Mouse (Mus musculus) layer of hippocampus, adult 9-11 months (tissue): ENCODE data around the gene Pcsk5.
"Not testable (repeated sequence)": the region's sequence is repeated elsewhere in the genome, so short reads cannot be mapped to it uniquely, and the experiment has no call there.

Experiments
- DNase-seq: peaks from one replicate; pipeline ENCODE4 v3.0.0; 2022

The Pcsk5 gene

DNA sequence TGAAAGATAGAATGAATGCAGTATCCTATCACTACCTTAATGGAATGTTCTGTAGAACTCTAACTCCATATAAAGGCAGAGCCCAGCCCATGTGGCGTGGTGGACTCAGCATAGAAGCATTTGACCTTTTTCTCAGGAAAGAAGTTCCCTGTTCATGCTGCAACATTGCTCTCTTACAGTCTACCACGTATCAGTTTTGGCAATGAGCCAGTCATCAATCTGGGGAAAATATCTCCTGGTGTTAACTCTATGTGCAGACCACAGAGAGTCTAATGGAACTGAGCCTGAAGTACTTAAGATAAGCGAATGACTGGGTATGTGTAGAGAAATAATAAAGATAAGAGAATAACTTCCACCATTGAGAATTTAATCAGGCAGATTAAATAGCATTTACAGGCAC lies 270.2 kb downstream of the Pcsk5 start:
- no peak for DNase-seq

DNA sequence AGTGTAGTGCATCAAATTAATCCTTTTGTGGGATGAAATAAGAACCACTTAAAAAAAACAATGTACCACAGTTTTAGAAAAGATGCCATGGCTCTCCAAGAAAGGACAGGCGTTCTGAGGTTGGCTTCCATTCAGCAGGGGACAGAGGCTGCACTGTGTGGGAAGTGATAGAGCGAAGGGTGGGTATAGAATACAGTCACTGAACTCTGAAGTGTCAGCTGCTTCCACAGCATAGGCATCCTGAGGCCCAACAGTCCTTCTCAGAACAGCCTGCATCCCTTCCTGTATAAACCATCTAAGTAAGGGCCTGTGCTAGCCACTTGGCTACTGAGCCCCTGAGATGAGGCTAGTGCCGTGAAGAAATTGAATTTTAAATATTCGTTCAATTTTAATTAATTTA lies 271.3 kb downstream of the Pcsk5 start:
- DNase-seq: no peak

DNA sequence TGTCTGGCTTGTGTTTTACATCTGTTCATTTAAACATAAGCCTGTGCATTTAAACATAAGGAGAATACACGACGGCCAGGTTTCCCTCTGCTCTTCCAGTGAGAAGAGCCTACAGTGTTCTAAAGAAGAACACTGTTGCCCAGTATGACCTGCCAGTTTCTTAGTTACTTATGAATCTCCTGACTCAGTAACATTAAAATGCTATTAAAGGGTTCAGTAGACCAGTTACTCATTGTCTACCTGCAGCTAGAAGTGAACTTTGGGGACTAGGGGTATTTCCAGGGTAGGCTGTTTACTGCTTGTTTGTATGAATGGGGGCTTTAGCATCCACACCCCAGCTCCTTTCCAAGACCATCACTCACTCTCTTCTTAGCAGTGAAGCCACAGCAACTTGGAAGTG lies 278.7 kb downstream of the Pcsk5 start:
- DNase-seq: no peak

DNA sequence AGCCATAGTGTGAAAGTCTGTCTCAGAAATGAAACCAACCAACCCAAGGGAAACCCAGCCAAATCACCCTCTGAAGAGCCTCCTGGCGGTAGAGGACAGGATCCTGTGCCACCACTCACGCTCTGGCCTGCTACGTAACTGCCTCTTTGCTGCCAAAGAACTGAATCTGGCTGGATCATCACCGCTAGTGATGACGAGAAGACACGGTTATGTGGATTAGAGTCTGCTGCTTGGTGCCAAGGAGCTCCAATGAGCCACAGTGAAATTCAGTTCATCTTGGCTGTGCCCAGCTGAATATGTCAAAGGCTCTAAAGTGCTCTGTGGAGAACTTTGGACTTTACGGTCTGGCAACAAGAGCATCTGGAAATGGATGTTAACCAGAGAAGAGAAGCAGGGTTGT lies 282.3 kb downstream of the Pcsk5 start:
- no peak for DNase-seq

DNA sequence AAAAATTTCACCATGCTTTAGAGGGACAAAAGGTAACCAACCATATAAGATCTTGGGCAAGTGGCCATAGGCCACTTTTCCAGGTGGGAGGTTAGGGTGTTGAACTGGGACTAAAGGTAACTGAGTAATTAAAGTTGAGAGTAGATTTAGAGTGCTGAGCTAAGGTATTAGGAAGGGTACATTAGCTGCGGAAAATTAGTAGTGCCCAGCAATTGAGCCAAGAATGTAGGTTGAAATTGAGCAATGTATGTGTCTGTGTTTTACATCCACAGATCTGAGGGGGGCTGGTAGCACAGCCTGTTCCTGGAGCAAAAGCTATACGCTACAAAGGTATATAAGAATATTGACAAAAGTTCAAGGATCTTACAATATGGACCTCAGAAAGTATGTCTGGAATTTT lies 282.9 kb downstream of the Pcsk5 start:
- no peak for DNase-seq

DNA sequence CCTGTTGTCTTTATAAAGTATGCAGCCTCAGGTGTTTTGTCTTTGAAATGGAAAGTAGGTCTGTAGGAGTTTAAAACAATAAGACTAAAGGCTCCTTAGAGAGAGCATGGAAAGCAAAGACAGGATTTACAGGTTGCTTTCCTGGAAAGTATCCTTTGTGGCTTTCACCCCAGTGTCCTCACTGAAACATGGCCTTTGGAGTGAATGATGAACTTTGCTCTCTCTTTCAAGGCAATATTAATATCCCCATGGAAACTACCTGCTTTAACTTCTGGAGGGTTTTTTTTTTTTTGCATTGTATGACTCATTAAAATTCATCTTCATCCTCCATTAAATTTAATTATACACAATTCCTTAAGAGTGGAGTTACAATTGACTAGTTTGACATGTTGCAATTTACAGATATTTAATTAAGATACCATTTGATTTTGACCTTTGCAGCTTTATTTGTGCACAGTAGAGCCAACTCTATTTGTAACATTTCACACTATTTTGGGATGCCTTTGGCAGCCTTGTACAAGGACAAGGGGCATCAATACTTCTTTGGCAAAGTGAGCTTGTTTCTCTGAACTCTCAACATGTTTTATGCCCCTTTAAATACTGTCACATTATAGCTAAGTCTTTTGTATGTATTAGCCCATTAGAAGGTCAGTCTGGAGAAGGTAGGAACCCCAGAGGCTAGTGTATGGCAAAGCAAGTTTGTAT lies 283.9 kb downstream of the Pcsk5 start:
- DNase-seq: no peak

DNA sequence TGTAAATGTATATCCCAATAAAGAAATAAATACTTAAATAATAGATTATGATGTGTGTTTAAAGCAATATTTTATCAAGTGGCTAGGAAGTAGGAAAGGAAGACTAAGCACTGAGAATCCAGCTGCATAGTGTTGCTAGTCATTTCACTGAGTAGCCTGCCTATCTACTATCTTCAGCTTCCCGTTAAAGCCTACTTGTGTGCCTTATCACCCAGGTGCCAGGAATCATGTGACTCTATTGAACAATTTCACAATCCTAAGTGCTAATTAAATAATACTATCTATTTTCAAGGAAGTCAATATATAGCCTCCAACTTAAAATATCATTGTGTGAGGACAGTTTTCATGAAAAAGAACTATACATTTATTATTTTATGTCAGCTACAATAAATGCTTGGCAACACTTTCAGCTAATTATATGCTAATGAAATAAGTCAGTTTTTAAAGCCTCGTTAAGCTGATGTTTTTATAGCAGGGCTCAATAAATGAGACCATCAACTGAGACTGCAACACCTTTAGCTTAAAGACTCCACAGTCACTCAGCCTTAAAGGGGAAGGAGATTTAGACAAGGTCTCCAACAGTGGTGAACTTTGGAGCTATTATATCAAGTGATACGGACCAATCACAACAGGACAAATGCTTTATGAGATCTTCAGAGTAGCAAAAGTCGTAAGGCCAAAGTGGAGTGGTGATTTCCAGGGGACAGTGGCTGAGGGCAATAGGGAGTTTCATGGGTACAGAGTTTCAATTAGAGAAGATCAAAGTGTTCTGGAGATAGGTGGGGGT lies 308.5 kb downstream of the Pcsk5 start:
- DNase-seq: no peak

DNA sequence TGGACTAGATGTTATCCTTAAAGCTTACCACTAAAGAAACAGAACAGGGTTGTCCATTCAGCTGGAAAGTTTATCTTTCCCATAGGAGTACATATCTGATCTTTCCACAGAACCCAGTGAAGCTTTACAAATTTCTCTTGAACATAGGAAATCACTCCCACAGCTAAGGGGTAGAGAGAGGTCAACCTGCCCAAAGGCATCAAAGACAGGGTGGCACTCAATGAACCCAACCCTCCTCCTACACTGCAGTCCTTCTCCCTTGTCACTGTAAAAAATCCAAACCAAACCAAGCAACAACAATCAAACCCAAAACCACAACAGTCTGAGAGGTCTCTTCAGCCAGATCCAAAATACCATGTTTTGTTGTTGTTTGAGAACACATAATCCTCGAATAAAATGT lies 311.9 kb downstream of the Pcsk5 start:
- no peak for DNase-seq

DNA sequence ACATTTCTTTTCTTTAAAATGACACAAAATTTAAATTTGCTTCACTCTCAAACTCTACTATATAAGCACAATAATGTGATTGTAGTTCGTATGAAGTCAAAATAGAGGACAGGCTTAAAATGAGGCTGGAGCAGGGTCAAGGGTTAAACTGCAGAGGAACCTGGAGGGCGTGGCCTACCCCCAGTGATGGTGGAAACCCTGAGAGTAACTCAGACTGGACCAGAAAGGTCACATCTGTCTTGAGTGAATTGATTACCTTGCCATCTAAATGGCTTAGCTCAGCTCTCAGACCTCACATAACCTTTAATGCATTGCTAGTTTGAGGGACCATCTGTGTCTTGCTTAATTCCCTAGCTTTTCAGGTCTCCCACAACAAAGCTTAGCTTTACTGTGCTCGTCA lies 323.0 kb downstream of the Pcsk5 start:
- no peak for DNase-seq

DNA sequence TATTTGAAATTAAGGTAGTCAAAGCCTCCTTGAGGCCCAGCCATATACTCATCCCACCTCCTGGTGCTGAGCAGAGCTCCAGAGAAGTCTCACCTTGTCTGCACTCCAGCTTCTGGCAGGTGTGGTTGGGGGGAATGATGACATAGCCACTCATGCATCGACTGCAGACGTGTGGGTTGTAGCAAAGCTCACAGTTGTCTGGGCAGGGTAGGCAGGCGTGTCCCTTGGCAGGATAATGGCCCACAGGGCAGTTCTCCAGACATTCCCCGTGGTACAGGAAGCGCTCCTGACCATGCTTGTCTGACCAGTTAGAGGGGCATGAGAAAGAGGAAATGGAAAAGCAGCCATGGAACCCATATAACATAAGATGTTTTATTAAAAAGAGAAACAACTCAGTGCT lies 326.1 kb downstream of the Pcsk5 start:
- DNase-seq: no peak

DNA sequence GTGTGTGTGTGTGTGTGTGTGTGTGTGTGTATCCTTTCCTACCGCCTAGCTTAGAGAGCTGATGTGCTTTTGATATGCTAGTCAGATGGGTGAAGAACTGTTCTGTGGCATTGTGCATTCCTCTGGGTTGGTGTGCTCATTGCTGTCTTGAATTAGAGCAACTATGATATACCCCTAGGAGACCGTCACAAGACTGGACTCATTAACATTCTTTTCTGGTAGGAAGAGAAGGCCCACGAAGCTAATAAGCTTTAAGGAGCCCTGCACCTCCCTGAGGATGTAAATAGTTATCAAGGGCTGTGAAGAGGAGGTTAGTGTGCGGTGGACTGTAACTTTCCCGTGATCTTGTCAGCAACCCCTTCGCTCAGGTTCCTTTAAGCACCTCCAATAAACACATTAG lies 333.2 kb downstream of the Pcsk5 start:
- DNase-seq: no peak

DNA sequence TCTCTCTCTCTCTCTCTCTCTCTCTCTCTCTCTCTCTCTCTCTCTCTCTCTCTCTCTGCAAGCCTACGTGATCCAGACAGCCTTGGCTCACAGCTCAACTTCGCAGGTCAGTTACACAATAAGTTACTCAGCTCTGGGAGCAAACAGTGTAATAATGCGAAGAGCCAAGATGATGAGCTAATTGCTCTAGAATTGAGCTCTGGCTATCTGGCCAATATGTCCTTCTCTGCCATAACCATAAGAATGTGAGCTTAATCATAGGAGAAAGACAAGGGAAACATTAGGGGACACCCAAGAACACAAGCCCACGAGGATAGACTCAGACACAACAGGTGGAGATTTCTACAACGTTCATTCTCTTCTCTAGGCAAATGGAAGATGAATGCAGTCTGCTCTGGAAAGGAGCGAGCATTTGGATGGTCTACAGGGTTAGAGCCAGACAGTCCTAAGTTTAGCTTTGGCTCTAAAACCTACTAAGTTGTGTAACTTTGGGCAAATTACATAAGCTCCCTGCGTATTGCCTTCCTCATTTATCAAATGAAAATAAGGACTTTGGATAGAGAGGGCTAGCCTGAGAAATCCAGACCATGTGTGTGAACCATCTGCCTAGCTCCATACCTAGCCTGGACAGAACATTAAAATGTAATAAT lies 338.7 kb downstream of the Pcsk5 start:
- DNase-seq: no peak

DNA sequence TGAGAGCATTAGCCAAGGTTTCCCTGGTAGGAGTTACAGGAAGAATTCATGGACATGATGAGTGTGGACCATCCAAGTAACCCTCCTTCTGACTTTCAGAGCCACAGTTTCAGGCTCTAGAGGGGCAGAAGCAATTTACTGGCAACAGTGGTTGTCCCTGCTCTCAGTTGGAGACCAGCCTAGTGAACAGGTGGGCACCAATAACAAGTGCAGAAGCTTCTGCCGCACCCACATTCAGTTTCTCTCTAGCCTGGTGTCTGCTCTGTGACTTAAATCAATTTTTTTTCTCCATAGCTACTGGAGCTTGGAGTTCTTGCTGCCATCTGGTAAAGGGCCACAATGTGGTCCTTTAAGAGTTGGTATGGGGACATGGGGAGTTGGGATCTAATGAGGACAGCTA lies 341.3 kb downstream of the Pcsk5 start:
- DNase-seq: peak; percentile 42

DNA sequence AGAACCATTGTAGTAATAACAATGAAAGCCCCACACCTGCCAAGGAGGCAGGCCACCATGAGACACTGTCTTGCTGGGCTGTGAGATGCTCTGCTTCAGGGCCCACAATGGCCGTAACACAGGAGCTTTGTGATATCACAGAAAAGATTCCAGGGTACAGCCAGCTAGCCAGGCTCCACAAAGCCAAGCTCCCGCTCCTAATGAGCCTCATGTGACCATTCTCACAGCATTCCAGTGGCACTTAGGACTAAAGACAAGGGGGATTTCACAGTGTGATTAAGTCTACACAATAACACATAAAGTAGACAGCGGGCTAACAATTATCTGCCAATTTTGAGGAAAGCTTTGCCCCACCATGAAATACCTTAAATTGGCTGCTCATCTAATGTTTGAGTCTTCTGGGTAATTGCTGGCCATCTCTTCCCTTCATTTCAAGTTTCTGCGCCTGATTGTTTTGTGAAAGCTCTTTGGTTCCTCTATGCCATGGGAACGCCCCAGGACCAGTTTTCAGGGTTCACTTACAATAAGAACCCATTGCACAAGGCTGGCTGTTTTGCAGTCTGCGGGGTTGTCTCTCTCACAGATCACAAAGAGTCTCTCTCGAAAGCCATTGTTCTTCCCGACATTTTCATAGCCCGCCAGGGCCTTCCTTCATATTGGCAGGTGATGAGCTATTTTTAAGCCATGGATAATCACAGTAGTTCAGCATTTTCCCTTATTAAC lies 345.4 kb downstream of the Pcsk5 start:
- DNase-seq: no peak

DNA sequence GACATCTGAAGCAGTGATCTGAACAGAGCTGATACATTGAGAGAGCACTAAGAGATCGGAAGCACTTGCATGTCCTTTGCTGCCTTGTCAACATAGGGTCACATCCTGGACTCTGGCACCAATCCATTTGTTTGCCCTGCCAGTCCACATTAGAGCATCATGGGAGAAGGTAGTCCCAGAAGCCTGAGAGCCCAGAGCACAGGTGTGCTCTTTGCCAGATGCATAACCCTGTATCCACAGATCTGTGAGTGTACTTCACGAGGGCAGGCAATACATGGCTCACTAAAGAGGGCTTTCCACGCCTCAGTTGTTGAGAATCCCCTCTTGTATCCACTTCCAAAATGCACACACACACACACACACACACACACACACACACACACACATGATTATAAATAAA lies 346.1 kb downstream of the Pcsk5 start:
- no peak for DNase-seq

DNA sequence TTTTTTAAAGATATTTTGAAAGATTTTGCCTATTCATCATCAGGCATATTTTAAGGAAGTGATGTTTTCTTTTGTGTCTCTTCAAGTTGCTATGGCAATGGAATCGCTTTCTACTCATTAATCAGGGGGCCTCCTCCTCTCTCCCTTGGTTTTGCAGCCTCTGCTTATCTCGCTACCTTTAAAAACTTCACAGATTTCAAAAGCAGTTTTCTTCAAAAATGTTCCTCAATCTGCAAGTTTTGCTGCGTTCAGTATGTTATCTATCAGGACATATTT lies 347.6 kb downstream of the Pcsk5 start:
- DNase-seq: no peak

DNA sequence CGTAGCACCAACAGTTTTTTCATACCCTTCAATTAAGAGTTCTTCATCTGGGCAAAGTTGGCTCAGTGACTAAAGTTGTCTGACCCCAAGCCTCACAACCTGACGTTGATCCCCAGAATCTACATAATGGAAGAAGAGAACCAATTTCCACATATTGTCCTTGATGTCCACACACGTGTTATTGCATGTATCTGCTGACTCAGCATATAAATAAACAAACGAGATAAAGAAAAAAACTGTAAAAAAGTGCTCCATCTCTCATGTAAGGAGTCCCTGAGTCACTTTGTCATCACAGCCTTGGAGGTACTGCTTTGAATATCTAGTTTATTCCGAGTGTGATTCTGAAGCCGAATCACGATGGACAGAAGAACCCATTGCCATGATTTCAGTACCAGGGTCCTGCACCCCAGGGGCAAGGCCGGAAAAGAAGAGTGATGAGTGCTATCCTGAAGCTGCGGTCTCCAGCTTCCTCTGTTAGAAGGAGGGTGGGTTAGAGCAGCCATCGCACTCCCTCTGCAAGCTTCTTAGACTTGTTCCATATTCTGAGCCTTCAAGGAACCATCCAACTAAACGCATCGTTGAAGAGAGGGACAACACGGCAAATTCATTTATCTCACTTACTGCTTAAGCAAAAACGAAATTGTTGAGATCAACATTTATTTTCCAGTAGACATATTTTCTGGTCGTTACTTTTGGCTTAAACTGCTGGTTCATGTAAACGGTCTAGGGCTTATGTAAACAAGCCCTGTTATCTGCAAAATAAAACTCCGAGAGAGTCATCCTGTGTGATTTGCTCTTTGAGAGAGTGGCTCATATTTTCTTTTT lies 348.2 kb downstream of the Pcsk5 start:
- DNase-seq: no peak

DNA sequence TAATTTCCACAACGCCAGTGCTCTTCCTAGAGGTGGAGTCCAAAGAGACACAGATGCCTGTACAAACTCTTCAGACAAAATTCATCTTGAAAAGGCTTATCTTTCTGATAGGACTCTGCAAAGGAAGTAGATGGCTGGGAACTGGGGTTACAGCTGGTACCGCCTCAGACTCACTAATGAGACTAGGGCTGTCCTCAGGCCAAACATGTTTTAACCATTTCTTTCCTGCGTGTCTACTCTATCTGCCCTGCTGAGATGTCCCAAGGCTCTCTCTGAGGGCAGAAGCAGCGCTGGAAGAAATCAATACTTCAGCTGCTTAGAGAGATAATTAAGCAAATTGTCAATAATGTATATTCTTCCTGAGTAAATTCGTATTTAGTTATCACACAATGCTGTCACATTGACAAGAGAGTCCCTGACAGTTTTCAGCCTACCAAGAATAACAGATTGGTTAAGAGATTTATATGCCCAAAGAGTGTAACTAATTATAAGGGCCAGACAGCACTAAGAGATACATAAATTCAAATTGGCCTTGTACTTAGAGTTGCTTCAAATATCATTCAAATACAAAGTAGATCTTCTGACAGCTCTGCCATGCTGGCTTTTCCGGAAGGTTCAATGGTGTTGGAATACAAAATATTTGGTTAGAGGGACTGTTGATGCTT lies 355.2 kb downstream of the Pcsk5 start:
- no peak for DNase-seq

DNA sequence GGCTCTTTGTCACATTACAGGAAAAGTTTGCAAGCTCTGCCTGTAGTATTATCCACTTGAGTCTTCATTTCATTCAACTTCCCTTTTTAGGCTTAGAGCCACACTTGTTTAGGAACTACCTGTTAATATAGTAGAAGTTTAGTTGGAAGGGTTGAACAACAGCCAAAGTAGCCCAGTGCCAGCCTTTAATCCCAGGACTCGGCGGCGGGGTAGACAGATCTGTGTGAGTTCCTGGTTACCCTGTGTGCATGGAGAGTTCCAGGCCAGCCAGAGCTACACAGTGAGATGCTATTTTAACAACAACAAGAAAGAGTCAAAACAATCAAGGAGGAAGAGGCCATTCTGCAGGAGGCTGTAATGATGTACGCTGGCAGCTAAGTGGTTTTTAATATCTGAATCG lies 358.0 kb downstream of the Pcsk5 start:
- DNase-seq: no peak

DNA sequence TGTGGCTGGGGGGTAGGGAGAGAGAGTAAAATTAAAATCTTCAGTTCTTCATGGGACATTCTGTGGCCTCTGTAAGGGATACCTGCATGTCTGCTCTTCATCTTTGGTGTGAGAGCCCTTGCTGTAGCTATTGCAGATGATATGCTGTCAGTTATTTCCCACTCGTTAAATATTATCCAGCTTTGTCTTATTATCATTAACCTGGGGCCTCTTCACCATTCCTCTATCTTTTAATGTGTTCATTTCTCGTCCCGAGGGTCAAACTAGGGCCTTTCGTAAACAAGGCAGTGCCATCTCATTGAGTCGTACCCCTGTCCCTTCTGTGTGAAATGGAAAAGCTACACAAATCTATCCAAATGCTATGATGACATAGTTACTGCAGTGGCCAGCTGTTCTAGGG lies 361.4 kb downstream of the Pcsk5 start:
- DNase-seq: no peak

DNA sequence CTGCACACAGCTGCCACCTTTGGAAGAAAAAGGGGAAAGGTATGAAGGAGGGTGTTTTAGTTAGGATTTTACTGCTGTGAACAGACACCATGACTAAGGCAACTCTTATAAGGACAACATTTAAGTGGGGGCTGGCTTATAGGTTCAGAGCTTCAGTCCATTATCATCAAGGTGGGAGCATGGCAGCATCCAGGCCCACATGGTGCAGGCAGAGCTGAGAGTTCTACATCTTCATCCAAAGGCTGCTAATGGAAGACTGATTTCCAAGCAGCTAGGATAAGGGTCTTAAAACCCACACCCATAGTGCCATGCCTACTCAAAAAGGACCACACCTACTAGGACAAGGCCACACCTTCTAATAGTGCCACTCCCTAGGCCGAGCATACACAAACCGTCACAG lies 364.3 kb downstream of the Pcsk5 start:
- not testable (repeated sequence) for DNase-seq

DNA sequence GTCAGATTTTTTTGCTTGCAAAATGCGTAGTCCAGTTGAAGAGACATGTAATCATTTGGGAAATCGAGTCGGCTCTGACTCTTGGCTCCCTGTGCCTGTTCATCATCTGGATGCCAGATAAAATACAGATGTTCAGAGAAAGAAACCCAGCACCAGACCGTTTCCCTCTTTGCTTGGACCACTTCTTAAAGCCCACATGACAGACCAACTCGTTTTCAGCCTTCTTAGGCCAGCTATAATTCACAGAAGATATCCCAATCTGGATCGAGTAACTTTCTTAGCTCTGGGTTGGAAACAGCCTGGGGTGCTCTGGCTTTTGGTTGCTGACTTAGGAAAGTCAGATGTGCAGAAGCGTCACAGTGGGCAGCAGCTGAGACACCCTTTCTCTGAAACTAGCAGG lies 365.6 kb downstream of the Pcsk5 start:
- DNase-seq: no peak
